Mouse (Mus musculus) cerebellum, adult 2 months (tissue): ENCODE measurements around the gene Etv2. TPM values are rescaled to one million over a fixed set of nuclear protein-coding genes. Genes with fewer than 3 reads are reported as not detected.

Experiments
- DNase-seq, 2 experiments: peaks; one replicate each; pipeline ENCODE4 v3.0.0; 2021
- H3K27ac ChIP-seq: fragments of 200-500 bp; 2 replicates; pipeline ENCODE4 v1.5.1; 2012; ENCODE audit warnings: low read length, control low read depth, inconsistent platforms; ENCODE audit not compliant: insufficient read depth
- H3K27me3 ChIP-seq: fragments of 200-500 bp; 2 replicates; pipeline ENCODE4 v1.6.1; 2012; ENCODE audit warnings: inconsistent platforms, mild to moderate bottlenecking, low read length, moderate library complexity; ENCODE audit not compliant: control insufficient read depth, insufficient read depth
- H3K4me1 ChIP-seq: fragments of 200-500 bp; 2 replicates; pipeline ENCODE4 v1.6.1; 2011; ENCODE audit warnings: low read length; ENCODE audit not compliant: control insufficient read depth, insufficient read depth
- H3K4me3 ChIP-seq: fragments of 200-500 bp; replicated peaks from 2 replicates; pipeline ENCODE3; 2011; ENCODE audit warnings: mild to moderate bottlenecking, low read depth, low read length, control low read depth; ENCODE audit not compliant: insufficient read depth
- CTCF ChIP-seq: fragments of 200-500 bp; IDR thresholded peaks from 2 replicates; pipeline ENCODE4 v1.5.1; 2011; ENCODE audit warnings: low read depth, mild to moderate bottlenecking, control low read depth, low read length, moderate library complexity, borderline replicate concordance; ENCODE audit not compliant: insufficient read depth
- POLR2A ChIP-seq: fragments of 200-500 bp; IDR thresholded peaks from 2 replicates; pipeline ENCODE4 v1.6.1; 2011; ENCODE audit warnings: low read length, control low read depth, borderline replicate concordance; ENCODE audit not compliant: insufficient read depth
- WGBS: fragments of 180-500 bp; shearing (Covaris S2); methylation state at CpG from one replicate; pipeline ENCODE4 v1.1.7; 2018; 5-methylcytosine and 5-hydroxymethylcytosine counted together
- polyA plus RNA-seq: library from polyadenylated mRNA; depleted of rRNA; stranded (reverse); fragments of >200 nt; gene quantifications from 2 replicates; pipeline ENCODE4 v1.2.3, GENCODE M21; 2012; rRNA removed

Gene Etv2
- polyA plus RNA-seq, 1 experiment: not detected

- Histone ChIP-seq H3K4me1 (peaks cover 7% of the 10 kb centered on the region; the same call in 1 of the 2 replicates), H3K27me3 (no peaks in the 10 kb centered on the region), H3K4me3 (peak overlapping the region; percentile 69), H3K27ac (peak overlapping the region; percentile 44; the same call in 1 of the 2 replicates)
- peak; percentile 75 to 86 for DNase-seq
- 20% methylated on average over 40 of the region's 40 CpGs for WGBS
- TF ChIP-seq CTCF: peak; percentile 89
- TF ChIP-seq POLR2A: no peak
Observed at GRCm38 (mm10) chr7:30589435-30590301, 46.0 kb downstream of the Etv2 start.

GRCm38 (mm10) chr7:30588676-30589434 is 46.8 kb downstream of the Etv2 start, which contains the start of gene Kmt2b:
Gene Kmt2b, minus strand, starts transcription at chr7:30588726.
- peak; percentile 97 to 99 for DNase-seq
- under 1% methylated on average over 62 of the region's 68 CpGs for WGBS
- Histone ChIP-seq H3K27me3 (no peaks in the 10 kb centered on the region), H3K4me3 (peak within 1 kb of the TSS; percentile 69), H3K27ac (peak within 1 kb of the TSS; percentile 83), H3K4me1 (peaks cover 7% of the 10 kb centered on the region; the same call in 1 of the 2 replicates)
- peak; percentile 39; the same call in 1 of the 2 replicates for TF ChIP-seq POLR2A
- TF ChIP-seq CTCF: no peak; the same call in 1 of the 2 replicates

- H3K27me3 ChIP-seq: no peaks in the 10 kb centered on the region
- H3K4me1 ChIP-seq: peaks cover 7% of the 10 kb centered on the region; the same call in 1 of the 2 replicates
- H3K27ac ChIP-seq: peak overlapping the region; percentile 83
- H3K4me3 ChIP-seq: peak overlapping the region; percentile 62
- TF ChIP-seq POLR2A (no peak), CTCF (no peak)
- DNase-seq: peak in 1 of 2 experiments; percentile 80
- under 1% methylated on average over 67 of the region's 67 CpGs for WGBS
Observed at GRCm38 (mm10) chr7:30587842-30588667, 47.6 kb downstream of the Etv2 start.

GRCm38 (mm10) chr7:30586455-30587020 is 49.1 kb downstream of the Etv2 start:
- no peak overlapping the region for H3K27ac ChIP-seq
- peaks cover 7% of the 10 kb centered on the region; the same call in 1 of the 2 replicates for H3K4me1 ChIP-seq
- DNase-seq: no peak
- TF ChIP-seq CTCF (no peak), POLR2A (no peak)
- H3K27me3 ChIP-seq: no peaks in the 10 kb centered on the region
- 60% methylated on average over 28 of the region's 28 CpGs for WGBS
- H3K4me3 ChIP-seq: no peak overlapping the region

GRCm38 (mm10) chr7:30585170-30585569 is 50.5 kb downstream of the Etv2 start:
- Histone ChIP-seq H3K4me1 (peaks cover 7% of the 10 kb centered on the region; the same call in 1 of the 2 replicates), H3K4me3 (no peak overlapping the region), H3K27me3 (no peaks in the 10 kb centered on the region), H3K27ac (no peak overlapping the region)
- DNase-seq: no peak
- WGBS: 95% methylated on average over 7 of the region's 7 CpGs
- TF ChIP-seq CTCF (no peak), POLR2A (no peak)

GRCm38 (mm10) chr7:30584339-30584738 is 51.3 kb downstream of the Etv2 start:
- no peak overlapping the region for H3K27ac ChIP-seq
- peaks cover 7% of the 10 kb centered on the region; the same call in 1 of the 2 replicates for H3K4me1 ChIP-seq
- TF ChIP-seq POLR2A: no peak
- no peak for TF ChIP-seq CTCF
- H3K27me3 ChIP-seq: no peaks in the 10 kb centered on the region
- DNase-seq: no peak
- 93% methylated on average over 10 of the region's 10 CpGs for WGBS
- H3K4me3 ChIP-seq: no peak overlapping the region

Other genes with a start within 250 kb of the Etv2 start
- 23.5 and 32.5 TPM in 2 replicates for gene Tyrobp, start 222.1 kb downstream of the Etv2 start, polyA plus RNA-seq
- gene Hcst, start 216.0 kb downstream of the Etv2 start, polyA plus RNA-seq: 0.34 and 0.84 TPM in 2 replicates
- 5.1 and 5.4 TPM in 2 replicates for gene Nfkbid, start 214.1 kb downstream of the Etv2 start, polyA plus RNA-seq
- 782 and 892 TPM in 2 replicates for gene Aplp1, start 190.3 kb downstream of the Etv2 start, polyA plus RNA-seq
- gene Kirrel2, start 178.2 kb downstream of the Etv2 start, polyA plus RNA-seq: 2.7 TPM in 2 replicates
- gene Nphs1, start 177.5 kb downstream of the Etv2 start, polyA plus RNA-seq: 0.43 and 0.56 TPM in 2 replicates
- gene Prodh2, start 142.2 kb downstream of the Etv2 start, polyA plus RNA-seq: not detected in 2 replicates
- gene Arhgap33, start 100.8 kb downstream of the Etv2 start, polyA plus RNA-seq: 38.5 and 39.8 TPM in 2 replicates
- 23.8 and 24.3 TPM in 2 replicates for gene Hspb6, start 83.7 kb downstream of the Etv2 start, polyA plus RNA-seq
- gene Proser3, start 83.6 kb downstream of the Etv2 start, polyA plus RNA-seq: 5.6 and 7.4 TPM in 2 replicates
- gene Lin37, start 76.0 kb downstream of the Etv2 start, polyA plus RNA-seq: 60.2 and 62.5 TPM in 2 replicates
- 109 and 117 TPM in 2 replicates for gene U2af1l4, start 72.6 kb downstream of the Etv2 start, polyA plus RNA-seq
- gene Gm49396, start 72.5 kb downstream of the Etv2 start, polyA plus RNA-seq: 11.9 and 12.3 TPM in 2 replicates
- 147 and 155 TPM in 2 replicates for gene Psenen, start 72.2 kb downstream of the Etv2 start, polyA plus RNA-seq
- 8.3 and 10.1 TPM in 2 replicates for gene Igflr1, start 70.4 kb downstream of the Etv2 start, polyA plus RNA-seq
- gene Kmt2b, start 47.1 kb downstream of the Etv2 start, polyA plus RNA-seq: 57.7 and 60.0 TPM in 2 replicates
- gene Zbtb32, start 36.9 kb downstream of the Etv2 start, polyA plus RNA-seq: not detected in 2 replicates
- 2.0 and 2.2 TPM in 2 replicates for gene Upk1a, start 23.0 kb downstream of the Etv2 start, polyA plus RNA-seq
- 1,224 and 1,255 TPM in 2 replicates for gene Cox6b1, start 9.7 kb downstream of the Etv2 start, polyA plus RNA-seq
- 66.6 and 69.5 TPM in 2 replicates for gene Rbm42, start 14.5 kb upstream of the Etv2 start, polyA plus RNA-seq
- 16.4 and 17.1 TPM in 2 replicates for gene Haus5, start 29.1 kb upstream of the Etv2 start, polyA plus RNA-seq
- not detected in 2 replicates for gene Pmis2, start 35.8 kb upstream of the Etv2 start, polyA plus RNA-seq
- gene 2200002J24Rik, start 63.1 kb upstream of the Etv2 start, polyA plus RNA-seq: not detected in 2 replicates
- gene Atp4a, start 76.4 kb upstream of the Etv2 start, polyA plus RNA-seq: 0.33 and 0.39 TPM in 2 replicates
- 247 TPM in 2 replicates for gene Tmem147, start 93.7 kb upstream of the Etv2 start, polyA plus RNA-seq
- gene Gapdhs, start 107.8 kb upstream of the Etv2 start, polyA plus RNA-seq: not detected in 2 replicates
- 6.3 and 6.9 TPM in 2 replicates for gene Sbsn, start 115.6 kb upstream of the Etv2 start, polyA plus RNA-seq
- 1.4 and 1.8 TPM in 2 replicates for gene Dmkn, start 127.9 kb upstream of the Etv2 start, polyA plus RNA-seq
- gene Krtdap, start 152.0 kb upstream of the Etv2 start, polyA plus RNA-seq: not detected in 2 replicates
- 0.03 TPM in 1 of 2 replicates, not detected in the other for gene Ffar2, start 187.9 kb upstream of the Etv2 start, polyA plus RNA-seq
- not detected in 2 replicates for gene Ffar3, start 220.3 kb upstream of the Etv2 start, polyA plus RNA-seq
- gene Ffar1, start 225.7 kb upstream of the Etv2 start, polyA plus RNA-seq: not detected in 2 replicates
- gene Cd22, start 244.5 kb upstream of the Etv2 start, polyA plus RNA-seq: 0.11 and 0.19 TPM in 2 replicates